Mouse (Mus musculus) embryonic facial prominence, embryonic 15.5 days (tissue): ENCODE results near the gene Mark3. TPM values are rescaled to one million over a fixed set of nuclear protein-coding genes. Genes with fewer than 3 reads are reported as not detected.

Experiments used
- ATAC-seq: fragments of 200-750 bp; cut with Nextera tagmentation; 2 replicates; pipeline ENCODE4 v1.8.0; 2017; ENCODE audit warnings: low read depth, moderate TSS enrichment; ENCODE audit not compliant: insufficient number of reproducible peaks, low FRiP score, low TSS enrichment
- H3K27ac ChIP-seq: fragments of 300-500 bp; sonication (generic); replicated peaks from 2 replicates; pipeline ENCODE4 v1.5.1; 2015; ENCODE audit warnings: mild to moderate bottlenecking, inconsistent platforms
- H3K27me3 ChIP-seq: fragments of 300-500 bp; sonication (generic); 2 replicates; pipeline ENCODE4 v1.6.1; 2015; ENCODE audit warnings: inconsistent platforms
- H3K36me3 ChIP-seq: fragments of 300-500 bp; sonication (generic); 2 replicates; pipeline ENCODE4 v1.6.1; 2015; ENCODE audit warnings: mild to moderate bottlenecking, inconsistent platforms
- H3K4me1 ChIP-seq: fragments of 300-500 bp; sonication (generic); 2 replicates; pipeline ENCODE4 v1.6.1; 2015; ENCODE audit warnings: inconsistent platforms
- H3K4me2 ChIP-seq: fragments of 300-500 bp; sonication (generic); replicated peaks from 2 replicates; pipeline ENCODE4 v1.6.1; 2015; ENCODE audit warnings: mild to moderate bottlenecking, inconsistent platforms
- H3K4me3 ChIP-seq: fragments of 300-500 bp; sonication (generic); replicated peaks from 2 replicates; pipeline ENCODE4 v1.5.1; 2015; ENCODE audit warnings: mild to moderate bottlenecking, inconsistent platforms
- H3K9ac ChIP-seq: fragments of 300-500 bp; sonication (generic); 2 replicates; pipeline ENCODE4 v1.6.1; 2015; ENCODE audit warnings: inconsistent platforms
- H3K9me3 ChIP-seq: fragments of 300-500 bp; sonication (generic); replicated peaks from 2 replicates; pipeline ENCODE4 v1.6.1; 2016; ENCODE audit warnings: inconsistent platforms
- WGBS: fragments of 180-500 bp; shearing (Covaris S2); methylation state at CpG from one replicate; pipeline ENCODE4 v1.1.7; 2015; 5-methylcytosine and 5-hydroxymethylcytosine counted together
- polyA plus RNA-seq: library from polyadenylated mRNA; unstranded; fragments of >200 nt; fragmentation: Nextera tagmentation; extraction: Ambion mirVana; gene quantifications from 2 replicates; pipeline ENCODE4 v1.2.1, GENCODE M21; 2015

The Mark3 gene
- polyA plus RNA-seq, 1 experiment from 2014 or later, result 37.7 TPM

GRCm38 (mm10) chr12:111668457-111668912, 94.2 kb downstream of the Mark3 start:
- peak; percentile 74 for ATAC-seq
- Histone ChIP-seq H3K4me2 (peak overlapping the region; percentile 52), H3K4me1 (peaks cover 69% of the 10 kb centered on the region), H3K9me3 (no peaks in the 10 kb centered on the region), H3K27ac (peak overlapping the region; percentile 86), H3K9ac (peak overlapping the region; percentile 21; the same call in 1 of the 2 replicates), H3K36me3 (no peaks in the 10 kb centered on the region), H3K4me3 (peak overlapping the region; percentile 22; the same call in 1 of the 2 replicates), H3K27me3 (peaks cover 36% of the 10 kb centered on the region)
- 0% methylated on average over 8 of the region's 8 CpGs for WGBS

DNA sequence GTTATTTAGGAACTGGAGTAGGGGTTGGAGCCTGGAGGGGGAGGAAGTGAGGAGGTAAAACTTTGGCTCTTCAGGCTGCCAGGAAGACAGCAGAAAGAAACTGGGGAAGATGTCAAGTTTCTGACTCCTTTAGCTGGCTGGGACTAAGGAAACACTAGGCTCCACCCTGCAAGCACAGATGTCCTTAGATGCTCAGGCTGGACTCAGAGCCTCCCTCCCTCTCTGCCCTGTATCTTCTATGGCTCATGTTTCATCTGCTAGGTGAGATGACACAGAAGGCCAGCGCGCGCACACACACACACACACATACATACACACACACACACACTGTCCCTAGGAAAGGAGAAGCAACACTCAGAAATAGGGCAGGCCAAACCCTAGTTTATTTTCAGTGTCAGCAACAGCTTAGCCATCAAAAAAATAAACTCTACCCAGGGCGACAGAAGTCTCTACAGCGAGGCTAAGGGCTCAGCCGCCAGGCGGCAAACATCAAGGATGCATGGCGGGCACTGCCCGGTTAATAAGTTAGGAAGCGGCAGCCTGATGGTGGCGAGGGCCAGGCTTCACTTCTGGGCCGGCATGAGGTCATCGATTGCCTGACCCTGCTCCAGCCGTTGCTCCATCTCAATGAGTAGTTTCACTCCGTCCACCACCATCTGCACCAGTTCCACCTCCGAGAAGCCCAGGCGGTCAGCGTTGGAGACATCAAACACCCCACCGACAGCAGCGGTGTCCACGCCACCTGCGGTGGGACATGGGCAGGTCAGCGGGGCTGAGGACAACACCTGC, 94.9 kb downstream of the Mark3 start:
- Histone ChIP-seq H3K36me3 (no peaks in the 10 kb centered on the region), H3K4me1 (peaks cover 63% of the 10 kb centered on the region), H3K4me3 (0 out of 2 replicates have a peak overlapping the region, but pooled peaks have one; percentile 22), H3K9me3 (no peaks in the 10 kb centered on the region), H3K27me3 (peaks cover 43% of the 10 kb centered on the region), H3K27ac (peak overlapping the region; percentile 86), H3K4me2 (peak overlapping the region; percentile 52), H3K9ac (no peak overlapping the region)
- ATAC-seq, result peak; percentile 12; the same call in 1 of the 2 replicates
- 67% methylated on average over 23 of the region's 23 CpGs for WGBS

DNA sequence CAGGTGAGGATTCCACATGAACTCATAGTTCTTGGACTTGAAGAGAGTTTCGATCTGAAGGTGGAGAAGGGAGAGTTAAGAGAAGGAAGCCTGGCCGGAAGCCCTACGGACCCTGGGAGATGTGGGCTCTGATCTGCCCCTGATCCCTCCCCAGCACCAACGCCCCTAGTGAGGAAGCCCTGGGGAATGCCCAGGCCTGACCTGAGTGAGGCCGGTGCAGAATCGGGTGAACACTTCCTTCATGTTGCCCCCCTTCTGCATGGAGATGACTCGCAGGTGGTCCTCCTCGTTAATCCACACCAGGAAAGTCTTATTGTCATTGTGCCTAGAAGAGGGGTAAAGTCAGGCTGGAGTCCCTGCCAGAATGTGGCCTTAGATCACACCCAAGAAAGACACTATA, 95.6 kb downstream of the Mark3 start:
- H3K9ac ChIP-seq, result no peak overlapping the region
- WGBS, result 56% methylated on average over 8 of the region's 8 CpGs
- no peak overlapping the region for H3K4me3 ChIP-seq
- no peaks in the 10 kb centered on the region for H3K9me3 ChIP-seq
- ATAC-seq, result no peak
- no peak overlapping the region for H3K27ac ChIP-seq
- H3K27me3 ChIP-seq, result peaks cover 46% of the 10 kb centered on the region
- no peak overlapping the region; the same call in 1 of the 2 replicates for H3K4me2 ChIP-seq
- H3K4me1 ChIP-seq, result peaks cover 63% of the 10 kb centered on the region
- H3K36me3 ChIP-seq, result no peaks in the 10 kb centered on the region

- peak overlapping the region; percentile 100 for H3K4me2 ChIP-seq
- ATAC-seq, result no peak; the same call in 1 of the 2 replicates
- H3K36me3 ChIP-seq, result no peaks in the 10 kb centered on the region
- peaks cover 59% of the 10 kb centered on the region for H3K4me1 ChIP-seq
- H3K27ac ChIP-seq, result no peak overlapping the region
- 14% methylated on average over 28 of the region's 29 CpGs for WGBS
- no peak overlapping the region for H3K9ac ChIP-seq
- no peaks in the 10 kb centered on the region for H3K9me3 ChIP-seq
- peaks cover 49% of the 10 kb centered on the region for H3K27me3 ChIP-seq
- H3K4me3 ChIP-seq, result peak overlapping the region; percentile 61
Observed at GRCm38 (mm10) chr12:111670371-111670971, 96.1 kb downstream of the Mark3 start.

GRCm38 (mm10) chr12:111670976-111671375, 96.7 kb downstream of the Mark3 start:
- Histone ChIP-seq H3K27ac (no peak overlapping the region), H3K4me3 (peak overlapping the region; percentile 61), H3K9ac (0 out of 2 replicates have a peak overlapping the region, but pooled peaks have one; percentile 9), H3K4me1 (peaks cover 54% of the 10 kb centered on the region), H3K27me3 (peaks cover 49% of the 10 kb centered on the region), H3K36me3 (no peaks in the 10 kb centered on the region), H3K4me2 (peak overlapping the region; percentile 100), H3K9me3 (no peaks in the 10 kb centered on the region)
- WGBS, result 1% methylated on average over 35 of the region's 35 CpGs
- ATAC-seq, result no peak

DNA sequence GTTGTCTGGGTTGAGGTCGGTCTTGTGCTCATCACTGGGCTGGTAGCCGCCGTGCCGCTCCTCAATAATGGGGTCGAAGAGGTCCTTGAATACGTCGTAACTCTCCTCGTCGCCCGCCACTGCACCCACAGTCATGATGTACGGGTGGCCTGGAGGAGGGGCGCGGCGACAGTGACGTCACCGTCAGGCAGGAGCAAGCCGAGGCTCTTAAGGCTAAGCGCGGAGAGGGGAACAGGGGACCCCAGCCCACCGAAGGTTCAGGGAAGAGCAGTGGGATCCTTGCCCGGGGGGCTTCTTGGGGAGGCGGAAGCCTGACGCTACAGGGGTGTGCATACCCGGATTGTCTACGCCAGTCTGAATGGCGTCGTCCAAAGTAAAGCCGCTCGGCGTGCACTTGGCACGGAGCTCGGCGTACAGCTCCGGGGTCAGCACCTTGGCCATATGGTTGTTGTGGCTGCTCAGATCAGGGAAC, 97.1 kb downstream of the Mark3 start:
- H3K36me3 ChIP-seq, result no peaks in the 10 kb centered on the region
- under 1% methylated on average over 34 of the region's 34 CpGs for WGBS
- peak overlapping the region; percentile 47 for H3K9ac ChIP-seq
- H3K4me2 ChIP-seq, result peak overlapping the region; percentile 100
- H3K4me3 ChIP-seq, result peak overlapping the region; percentile 61
- no peaks in the 10 kb centered on the region for H3K9me3 ChIP-seq
- H3K27me3 ChIP-seq, result peaks cover 49% of the 10 kb centered on the region
- H3K27ac ChIP-seq, result no peak overlapping the region
- no peak for ATAC-seq
- peaks cover 49% of the 10 kb centered on the region for H3K4me1 ChIP-seq

DNA sequence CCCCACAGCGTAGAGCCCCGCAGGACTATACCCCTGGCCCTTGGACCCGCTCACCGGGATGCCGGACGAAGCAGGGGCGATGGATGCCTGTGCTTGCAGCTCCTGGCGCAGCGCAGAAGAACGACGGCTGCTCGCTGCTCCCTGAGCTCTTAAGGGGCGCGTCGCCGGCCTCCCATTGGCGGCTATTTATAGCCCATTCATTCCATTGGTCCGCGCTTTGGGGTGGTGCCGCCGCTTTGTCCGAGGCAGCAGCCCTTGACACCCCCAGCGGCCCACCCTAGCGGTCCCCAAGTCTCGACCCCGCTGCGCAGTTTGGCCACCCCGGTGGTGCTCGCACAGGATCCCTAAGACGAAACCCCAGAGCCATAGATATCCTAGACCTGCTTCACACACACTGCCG, 97.9 kb downstream of the Mark3 start, which contains the start of gene Ckb:
Gene Ckb (minus strand): TSS at position 163 of the 400 bp plus-strand sequence.
- peaks cover 52% of the 10 kb centered on the region for H3K4me1 ChIP-seq
- peak; percentile 44; the same call in 1 of the 2 replicates for ATAC-seq

DNA sequence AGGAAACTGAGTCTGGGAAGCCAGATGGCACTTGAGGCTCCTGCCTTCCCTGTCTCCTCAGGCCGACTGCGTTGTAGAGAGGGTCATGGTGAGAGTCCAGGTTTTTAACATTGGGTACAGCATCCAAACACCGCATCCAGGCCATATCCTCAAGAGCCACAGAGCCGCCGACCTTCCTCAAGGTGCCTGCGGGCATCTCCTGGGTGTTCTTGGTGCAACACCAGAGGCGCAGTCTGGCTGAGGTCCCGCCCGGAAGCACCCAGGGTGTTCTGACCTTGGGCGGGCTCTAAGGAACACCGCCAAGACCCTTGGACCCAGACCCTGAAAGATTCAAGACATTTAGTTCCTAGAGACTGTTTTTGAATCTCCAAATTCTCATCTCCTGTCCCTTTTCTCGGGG, 98.3 kb downstream of the Mark3 start:
- Histone ChIP-seq H3K27me3 (peaks cover 49% of the 10 kb centered on the region), H3K36me3 (no peaks in the 10 kb centered on the region), H3K9ac (no peak overlapping the region), H3K9me3 (no peaks in the 10 kb centered on the region), H3K4me2 (peak overlapping the region; percentile 100), H3K4me3 (peak overlapping the region; percentile 61), H3K27ac (no peak overlapping the region), H3K4me1 (peaks cover 56% of the 10 kb centered on the region)
- no peak for ATAC-seq
- WGBS, result 10% methylated on average over 12 of the region's 12 CpGs

More for the DNA sequence above, 97.9 kb downstream of the Mark3 start, which contains the start of gene Ckb:
- Histone ChIP-seq H3K36me3 (no peaks in the 10 kb centered on the region), H3K27ac (no peak within 1 kb of the TSS), H3K4me2 (peak within 1 kb of the TSS; percentile 100), H3K27me3 (peaks cover 49% of the 10 kb centered on the region), H3K4me3 (peak within 1 kb of the TSS; percentile 61), H3K9ac (peak within 1 kb of the TSS; percentile 47), H3K9me3 (no peaks in the 10 kb centered on the region)
- 0% methylated on average over 31 of the region's 31 CpGs for WGBS

DNA sequence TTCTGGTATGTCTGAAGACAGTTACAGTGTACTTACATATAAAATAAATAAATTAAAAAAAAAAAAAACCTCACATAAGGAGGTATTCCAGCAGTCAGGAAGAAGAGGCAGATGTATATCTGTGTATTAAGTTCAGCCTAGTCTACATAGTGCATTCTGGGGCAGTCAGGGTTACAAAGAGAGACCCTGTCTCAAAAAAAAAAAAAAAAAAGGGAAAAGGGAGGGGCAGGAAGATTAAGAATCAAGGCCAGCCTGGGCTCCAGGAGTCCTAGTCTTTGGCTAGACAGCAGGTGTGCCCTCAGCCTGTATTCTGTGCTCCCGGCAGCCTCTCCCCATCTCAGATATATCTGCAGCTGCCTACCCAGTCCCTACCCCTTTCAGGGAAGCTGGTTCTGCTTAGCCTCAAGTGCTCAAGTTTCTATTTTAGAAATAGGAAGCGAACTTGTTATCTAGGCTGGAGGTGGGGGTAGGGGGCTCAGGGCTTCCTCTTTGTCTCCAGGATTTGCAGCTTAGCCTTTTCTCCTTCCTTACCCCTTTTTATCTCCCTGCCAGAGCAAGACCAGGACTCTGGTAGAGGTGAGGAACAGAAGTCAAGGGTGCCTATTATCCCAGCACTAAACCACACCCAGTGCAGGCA, 100.6 kb downstream of the Mark3 start:
- WGBS, result 34% methylated on average over 2 of the region's 2 CpGs
- Histone ChIP-seq H3K9ac (no peak overlapping the region), H3K36me3 (0 out of 2 replicates have a peak, but pooled peaks cover 3% of the 10 kb centered on the region), H3K4me1 (peaks cover 47% of the 10 kb centered on the region), H3K27ac (no peak overlapping the region), H3K9me3 (no peaks in the 10 kb centered on the region), H3K4me2 (no peak overlapping the region), H3K27me3 (peaks cover 47% of the 10 kb centered on the region), H3K4me3 (no peak overlapping the region)
- ATAC-seq, result no peak

DNA sequence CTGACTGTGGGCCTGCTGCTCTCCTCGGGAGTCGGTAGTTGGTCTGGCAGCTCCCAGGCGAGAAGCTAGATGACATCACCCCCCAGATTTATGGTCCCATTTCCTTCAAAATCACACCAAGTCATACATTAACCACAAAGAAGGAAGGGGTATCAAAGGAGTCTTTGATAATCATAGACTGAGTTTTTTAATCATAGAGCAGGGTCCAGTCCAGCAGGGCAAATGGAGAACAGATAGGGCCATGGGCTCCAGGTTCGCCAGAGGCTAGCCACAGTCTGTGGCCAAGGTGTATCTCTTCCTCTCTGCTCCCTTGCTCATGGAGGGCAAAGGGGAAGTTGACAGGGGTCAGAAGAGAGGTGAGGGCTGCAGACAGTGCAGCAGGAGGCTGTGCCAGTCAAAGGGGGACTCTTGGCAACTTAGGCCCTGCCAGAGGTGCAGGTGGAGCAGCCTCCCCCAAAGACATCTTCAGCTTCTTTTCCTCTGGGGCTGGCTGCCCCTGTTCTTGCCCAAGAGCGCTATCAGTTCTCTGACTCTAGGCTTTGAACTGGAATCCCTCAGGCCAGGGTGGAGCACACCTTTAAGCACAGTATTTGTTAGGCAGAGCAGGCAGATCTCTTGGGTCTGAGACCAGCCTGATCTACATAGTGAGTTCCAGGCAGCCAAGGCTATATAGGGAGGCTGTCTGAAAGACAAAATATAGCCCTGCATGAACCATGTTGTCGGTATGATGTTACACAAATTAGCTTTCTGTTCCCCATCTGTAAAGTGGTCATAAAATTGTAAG, 101.7 kb downstream of the Mark3 start:
- Histone ChIP-seq H3K4me3 (no peak overlapping the region), H3K27me3 (peaks cover 37% of the 10 kb centered on the region), H3K4me1 (peaks cover 36% of the 10 kb centered on the region), H3K27ac (no peak overlapping the region), H3K36me3 (peaks cover 9% of the 10 kb centered on the region; the same call in 1 of the 2 replicates), H3K4me2 (no peak overlapping the region), H3K9ac (no peak overlapping the region), H3K9me3 (no peaks in the 10 kb centered on the region)
- ATAC-seq, result no peak
- 83% methylated on average over 6 of the region's 6 CpGs for WGBS
